Mouse (Mus musculus) embryonic facial prominence, embryonic 11.5 days (tissue): ENCODE measurements at regions not wholly inside any gene's neighbourhood (a gene's known extent, or its start where the extent isn't known, plus 50 kb on each side); places are given as distances from the start of the nearest gene placed in this dataset.

Experiments used
- ATAC-seq: fragments of 200-750 bp; cut with Nextera tagmentation; replicated peaks from 2 replicates; pipeline ENCODE4 v1.8.0; 2017; ENCODE audit warnings: low read depth; ENCODE audit not compliant: insufficient number of reproducible peaks, low FRiP score, low TSS enrichment
- DNase-seq: peaks from one replicate; pipeline ENCODE4 v3.0.0-alpha.2; 2015; ENCODE audit warnings: low spot score
- H3K27ac ChIP-seq: fragments of 300-500 bp; sonication (generic); replicated peaks from 2 replicates; pipeline ENCODE4 v1.5.1; 2014; ENCODE audit warnings: mild to moderate bottlenecking, low read depth, low read length, control low read depth
- H3K27me3 ChIP-seq: fragments of 300-500 bp; sonication (generic); 2 replicates; pipeline ENCODE4 v1.6.1; 2014; ENCODE audit warnings: mild to moderate bottlenecking, low read length, moderate library complexity, mixed read lengths; ENCODE audit not compliant: control insufficient read depth, insufficient read depth
- H3K36me3 ChIP-seq: fragments of 300-500 bp; sonication (generic); replicated peaks from 2 replicates; pipeline ENCODE4 v1.6.1; 2014; ENCODE audit warnings: low read depth, mild to moderate bottlenecking, low read length, moderate library complexity, mixed read lengths; ENCODE audit not compliant: control insufficient read depth, insufficient read depth
- H3K4me1 ChIP-seq: fragments of 300-500 bp; sonication (generic); 2 replicates; pipeline ENCODE4 v1.6.1; 2014; ENCODE audit warnings: low read length, mixed read lengths; ENCODE audit not compliant: control insufficient read depth, insufficient read depth
- H3K4me2 ChIP-seq: fragments of 300-500 bp; sonication (generic); 2 replicates; pipeline ENCODE4 v1.6.1; 2014; ENCODE audit warnings: low read depth, mild to moderate bottlenecking, control low read depth, low read length, moderate library complexity
- H3K4me3 ChIP-seq: fragments of 300-500 bp; sonication (generic); 2 replicates; pipeline ENCODE4 v1.5.1; 2014; ENCODE audit warnings: low read depth, low read length, control low read depth
- H3K9ac ChIP-seq: fragments of 300-500 bp; sonication (generic); replicated peaks from 2 replicates; pipeline ENCODE4 v1.6.1; 2014; ENCODE audit warnings: mild to moderate bottlenecking, control low read depth, low read length
- H3K9me3 ChIP-seq: fragments of 300-500 bp; sonication (generic); replicated peaks from 2 replicates; pipeline ENCODE4 v1.6.1; 2016; ENCODE audit warnings: mild to moderate bottlenecking, low read length, inconsistent platforms, mixed read lengths; ENCODE audit not compliant: control insufficient read depth
- WGBS: fragments of 180-500 bp; shearing (Covaris S2); extraction: QIAGEN DNeasy Blood & Tissue Kit; methylation state at CpG from one replicate; pipeline ENCODE4 v1.1.7; 2014; 5-methylcytosine and 5-hydroxymethylcytosine counted together

GRCm38 (mm10) chr9:117900631-117901030, 139.7 kb upstream of the Azi2 start:
- H3K4me2 ChIP-seq, result no peak overlapping the region
- no peaks in the 10 kb centered on the region; the same call in 1 of the 2 replicates for H3K4me1 ChIP-seq
- no peak overlapping the region for H3K27ac ChIP-seq
- ATAC-seq (no peak), DNase-seq (no peak)
- H3K9ac ChIP-seq, result no peak overlapping the region
- H3K4me3 ChIP-seq, result no peak overlapping the region
- H3K27me3 ChIP-seq, result no peaks in the 10 kb centered on the region
- no peaks in the 10 kb centered on the region for H3K36me3 ChIP-seq
- WGBS, result 91% methylated on average over 12 of the region's 12 CpGs
- no peaks in the 10 kb centered on the region for H3K9me3 ChIP-seq

DNA sequence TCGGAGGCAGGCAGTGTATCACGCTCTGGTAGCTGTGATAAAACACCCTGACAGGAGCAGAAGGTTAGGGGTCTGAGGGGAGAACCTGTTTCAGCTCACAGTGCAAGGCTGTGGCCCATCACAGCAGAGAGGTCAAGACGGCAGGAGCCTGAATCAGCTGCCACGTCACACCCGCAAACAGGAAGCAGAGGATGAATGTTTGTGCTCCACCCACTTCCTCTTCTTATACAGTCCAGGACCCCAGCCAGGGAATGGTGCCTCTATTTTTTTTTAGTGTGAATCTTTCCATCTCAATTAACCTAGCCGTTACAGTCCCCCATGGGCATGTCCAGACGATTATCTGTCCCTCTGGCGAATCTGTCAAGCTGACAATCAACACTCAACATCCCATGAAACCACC, 143.8 kb upstream of the Azi2 start:
- WGBS, result 70% methylated on average over 8 of the region's 8 CpGs
- no peak overlapping the region for H3K9ac ChIP-seq
- no peaks in the 10 kb centered on the region for H3K4me1 ChIP-seq
- no peaks in the 10 kb centered on the region for H3K36me3 ChIP-seq
- H3K4me2 ChIP-seq, result no peak overlapping the region
- no peaks in the 10 kb centered on the region for H3K9me3 ChIP-seq
- no peak for ATAC-seq
- no peak overlapping the region for H3K27ac ChIP-seq
- H3K27me3 ChIP-seq, result no peaks in the 10 kb centered on the region
- no peak for DNase-seq
- H3K4me3 ChIP-seq, result no peak overlapping the region

DNA sequence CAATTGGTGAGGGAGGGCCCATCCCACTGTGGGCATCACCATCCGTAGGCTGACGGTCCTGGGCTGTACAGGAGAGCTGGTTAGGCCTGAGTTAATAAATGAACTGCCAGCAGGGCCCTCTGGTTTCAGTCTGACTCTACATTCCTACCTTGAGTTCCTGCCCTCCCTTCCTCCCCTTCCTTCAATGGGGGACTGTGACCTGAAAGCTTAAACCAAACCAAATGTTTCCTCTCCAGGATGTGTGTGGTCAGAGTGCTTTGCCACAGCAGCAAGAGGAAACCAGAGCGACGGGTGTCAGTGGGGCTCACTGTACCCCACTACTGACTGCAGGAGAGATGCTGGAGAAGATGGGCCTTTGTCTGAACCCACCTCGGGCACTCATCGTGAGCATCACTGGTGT, 147.7 kb upstream of the Azi2 start:
- Histone ChIP-seq H3K9ac (no peak overlapping the region), H3K27ac (no peak overlapping the region), H3K27me3 (no peaks in the 10 kb centered on the region), H3K9me3 (no peaks in the 10 kb centered on the region), H3K4me1 (no peaks in the 10 kb centered on the region), H3K4me3 (no peak overlapping the region), H3K4me2 (no peak overlapping the region), H3K36me3 (no peaks in the 10 kb centered on the region)
- DNase-seq, result peak; percentile 43
- no peak for ATAC-seq
- 69% methylated on average over 6 of the region's 6 CpGs for WGBS

DNA sequence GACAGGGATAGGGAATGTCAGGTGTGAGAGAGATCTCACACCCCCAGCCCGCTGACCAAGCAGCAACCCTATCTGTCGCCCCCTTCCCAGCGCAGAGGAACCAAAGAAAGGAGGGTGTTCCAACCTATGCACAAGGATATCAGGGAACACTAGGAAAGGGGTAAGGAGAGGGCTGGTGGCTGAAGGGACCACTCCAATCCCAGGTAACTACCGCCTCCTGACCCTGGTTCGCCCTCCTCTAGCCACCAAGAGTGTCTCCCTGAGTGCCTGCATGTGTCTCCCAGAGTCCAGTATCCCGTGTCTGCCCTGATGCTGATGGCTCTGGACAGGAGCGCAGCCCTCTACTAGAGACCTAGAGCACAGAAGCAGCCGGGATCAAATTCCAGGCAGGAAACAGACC, 167.1 kb upstream of the Azi2 start:
- WGBS, result 19% methylated on average over 8 of the region's 8 CpGs
- DNase-seq, result no peak
- Histone ChIP-seq H3K4me3 (no peak overlapping the region; the same call in 1 of the 2 replicates), H3K4me1 (no peaks in the 10 kb centered on the region; the same call in none of the 2 replicates), H3K4me2 (peak overlapping the region; percentile 99), H3K36me3 (no peaks in the 10 kb centered on the region), H3K9me3 (no peaks in the 10 kb centered on the region), H3K27ac (no peak overlapping the region), H3K9ac (no peak overlapping the region), H3K27me3 (peaks cover 13% of the 10 kb centered on the region)
- no peak; the same call in 1 of the 2 replicates for ATAC-seq

DNA sequence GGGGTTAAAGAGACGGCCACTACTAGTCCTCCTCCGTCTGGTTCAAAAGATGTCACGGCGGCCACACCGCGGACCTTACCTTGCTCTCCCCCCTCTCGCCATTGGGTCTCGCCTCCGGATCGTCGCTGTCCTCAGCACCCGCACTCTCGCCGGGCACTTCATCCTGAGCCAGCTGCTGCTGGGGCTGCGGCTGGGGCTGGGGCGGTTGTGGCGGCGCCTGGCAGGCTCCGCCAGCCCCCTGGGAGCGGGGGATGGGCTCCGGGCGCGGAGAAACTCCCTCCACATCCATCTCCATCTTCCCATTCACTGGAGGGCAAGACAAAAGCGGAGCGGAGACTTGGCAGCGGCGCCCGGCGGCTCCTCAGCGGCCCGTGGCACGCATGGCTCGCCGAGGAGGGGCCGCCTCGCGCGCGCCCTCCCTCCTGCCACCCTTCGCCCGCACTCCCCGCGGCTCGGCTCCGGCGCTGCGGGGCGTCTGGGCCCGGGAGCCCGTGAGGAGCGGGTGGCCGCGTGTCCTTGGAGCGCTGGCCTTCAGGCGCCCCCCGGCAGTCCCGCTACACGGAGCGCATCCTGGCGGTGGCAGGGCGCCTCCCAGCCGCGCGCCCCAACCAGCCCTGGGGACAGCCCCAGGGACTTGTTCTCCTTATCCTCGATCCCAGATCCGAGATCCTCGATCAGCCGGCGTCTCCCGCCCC, 167.8 kb upstream of the Azi2 start:
- Histone ChIP-seq H3K9ac (peak overlapping the region; percentile 60), H3K27ac (no peak overlapping the region)
- ATAC-seq, result peak; percentile 83

GRCm38 (mm10) chr9:117872021-117872386, 168.3 kb upstream of the Azi2 start:
- Histone ChIP-seq H3K4me2 (peak overlapping the region; percentile 99), H3K27me3 (peaks cover 13% of the 10 kb centered on the region), H3K9me3 (no peaks in the 10 kb centered on the region), H3K4me3 (peak overlapping the region; percentile 63), H3K9ac (peak overlapping the region; percentile 60), H3K36me3 (no peaks in the 10 kb centered on the region), H3K27ac (no peak overlapping the region), H3K4me1 (no peaks in the 10 kb centered on the region; the same call in none of the 2 replicates)
- peak; percentile 39 for DNase-seq
- ATAC-seq, result peak; percentile 53; the same call in 1 of the 2 replicates
- WGBS, result 1% methylated on average over 15 of the region's 15 CpGs

More for the DNA sequence above, 167.8 kb upstream of the Azi2 start:
- H3K9me3 ChIP-seq, result no peaks in the 10 kb centered on the region
- H3K36me3 ChIP-seq, result no peaks in the 10 kb centered on the region
- under 1% methylated on average over 63 of the region's 70 CpGs for WGBS
- DNase-seq, result peak; percentile 55
- peaks cover 13% of the 10 kb centered on the region for H3K27me3 ChIP-seq
- no peaks in the 10 kb centered on the region; the same call in none of the 2 replicates for H3K4me1 ChIP-seq
- H3K4me2 ChIP-seq, result peak overlapping the region; percentile 99
- H3K4me3 ChIP-seq, result peak overlapping the region; percentile 63

DNA sequence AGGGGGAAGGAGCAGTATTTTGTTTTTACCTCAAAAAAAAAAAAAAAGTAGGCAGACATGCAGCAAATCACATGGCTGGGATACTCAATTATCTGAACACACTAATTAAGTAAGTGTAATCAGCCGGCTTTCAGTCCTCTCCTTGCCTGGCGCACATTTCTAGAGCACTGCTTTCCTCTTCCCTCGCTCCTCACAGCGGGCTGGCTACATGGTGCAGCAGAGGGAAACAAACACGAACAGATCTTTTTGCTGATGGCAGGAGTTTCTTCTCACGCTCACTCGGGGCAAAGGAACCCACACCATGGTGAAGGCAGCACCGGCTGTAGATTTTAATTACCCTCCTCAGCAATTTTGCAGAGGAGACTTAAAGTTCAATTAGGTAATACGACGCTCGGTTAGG, 169.7 kb upstream of the Azi2 start:
- no peaks in the 10 kb centered on the region for H3K9me3 ChIP-seq
- DNase-seq (peak; percentile 5), ATAC-seq (no peak)
- H3K27me3 ChIP-seq, result peaks cover 13% of the 10 kb centered on the region
- H3K9ac ChIP-seq, result no peak overlapping the region
- H3K4me1 ChIP-seq, result no peaks in the 10 kb centered on the region; the same call in none of the 2 replicates
- no peaks in the 10 kb centered on the region for H3K36me3 ChIP-seq
- WGBS, result 46% methylated on average over 11 of the region's 11 CpGs
- H3K27ac ChIP-seq, result no peak overlapping the region
- H3K4me3 ChIP-seq, result no peak overlapping the region
- no peak overlapping the region for H3K4me2 ChIP-seq

- no peaks in the 10 kb centered on the region for H3K9me3 ChIP-seq
- no peak for DNase-seq
- H3K9ac ChIP-seq, result no peak overlapping the region
- H3K4me2 ChIP-seq, result no peak overlapping the region
- WGBS, result 83% methylated on average over 3 of the region's 3 CpGs
- no peak overlapping the region for H3K4me3 ChIP-seq
- no peaks in the 10 kb centered on the region for H3K36me3 ChIP-seq
- H3K27ac ChIP-seq, result no peak overlapping the region
- no peaks in the 10 kb centered on the region for H3K27me3 ChIP-seq
- no peak for ATAC-seq
- H3K4me1 ChIP-seq, result no peaks in the 10 kb centered on the region
These were observed 176.4 kb upstream of the Azi2 start for GRCm38 (mm10) chr9:117863944-117864343.
